Comparison of ENCODE assay signal across 9 mouse cellular contexts in the genomic region with DNA sequence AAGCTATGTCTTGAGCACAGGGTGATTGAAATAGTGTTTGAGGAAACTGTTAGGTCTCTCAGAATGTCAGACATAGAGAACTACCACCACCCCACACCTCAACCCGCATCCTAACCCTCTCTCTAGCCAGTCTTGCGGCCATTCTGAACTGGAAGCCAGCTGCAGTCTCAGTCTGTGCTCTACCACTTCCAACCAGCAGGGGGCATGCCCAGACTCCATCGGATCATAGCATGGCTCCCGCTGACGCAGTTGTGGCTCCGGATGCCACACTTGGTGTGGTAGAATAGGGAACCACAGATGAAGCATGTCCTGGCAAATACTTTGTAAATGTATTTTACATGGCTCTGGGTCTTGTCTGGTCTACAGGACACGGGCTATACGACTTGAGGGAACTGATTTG. TPM values are rescaled to one million over a fixed set of nuclear protein-coding genes. Genes with fewer than 3 reads are reported as not detected.
A peak's percentile ranks its signal among the peaks of the same experiment; 100 is the strongest.
DNase-seq lines count a peak whose midpoint lies in the region; ATAC-seq and TF ChIP-seq lines count a peak whose summit lies in the region.
"Had no signal": no experiment of that assay in that cellular context is flagged by ENCODE, and none has a peak within 500 bp of the region (broad histone marks: within the 10 kb centered on the region; RNA-seq: fewer than 3 reads in every experiment).

No protein-coding gene starts in this region.

- peak; percentile 45 to 61 (median 49) for TF ChIP-seq CTCF in MEL (IDR thresholded peaks at IDR 0.05 in 2 of 3, conservative IDR thresholded peaks at IDR 0.05 in 1 of 3; ENCODE audit: control insufficient read depth in 1 of 3, insufficient read depth in 1 of 3, low read depth in 2 of 3, low read length in 3 of 3, poor library complexity in 1 of 3, severe bottlenecking in 1 of 3)
- TF ChIP-seq CTCF in liver, embryonic 14.5 days (IDR thresholded peaks at IDR 0.05; ENCODE audit: low read depth) = peak; percentile 85

- H3K27ac ChIP-seq in kidney, embryonic 14.5 days (ENCODE audit: low read depth, low read length) = no peak overlapping the region
- H3K27ac ChIP-seq in MEL (ENCODE audit: control insufficient read depth, low read depth, low read length) = no peak overlapping the region
- H3K27ac ChIP-seq in liver, embryonic 14.5 days = no peak overlapping the region

- 52% methylated on average over 8 of the region's 8 CpGs for WGBS in kidney, embryonic 14.5 days
- WGBS in liver, embryonic 14.5 days (ENCODE audit: insufficient replicate concordance) = 41% methylated on average over 8 of the region's 8 CpGs

- no peak for TF ChIP-seq EP300 in MEL (IDR thresholded peaks at IDR 0.05; ENCODE audit: low read depth in 1 of 2, low read length in 2 of 2)
- no peak for TF ChIP-seq EP300 in liver, embryonic 14.5 days (IDR thresholded peaks at IDR 0.05; ENCODE audit: low read depth)

- no peak overlapping the region for H3K4me2 ChIP-seq in kidney, embryonic 14.5 days (replicated peaks; ENCODE audit: low read depth, low read length)
- H3K4me2 ChIP-seq in liver, embryonic 14.5 days (ENCODE audit: low read depth) = peak overlapping the region; percentile 45

- no peaks in the 10 kb centered on the region for H3K27me3 ChIP-seq in kidney, embryonic 14.5 days (ENCODE audit: control insufficient read depth, insufficient read depth, low read length)
- no peaks in the 10 kb centered on the region for H3K27me3 ChIP-seq in MEL (ENCODE audit: control insufficient read depth in 1 of 2, insufficient read depth in 2 of 2, low read length in 2 of 2)
- H3K27me3 ChIP-seq in liver, embryonic 14.5 days (ENCODE audit: control insufficient read depth, insufficient read depth, low read length) = no peaks in the 10 kb centered on the region
- H3K27me3 ChIP-seq: megakaryocyte, embryonic 14.5 days had no signal

- TF ChIP-seq RAD21 in MEL (IDR thresholded peaks at IDR 0.05; ENCODE audit: low read depth, low read length) = no peak; the same call in 1 of the 2 replicates

- H3K4me3 ChIP-seq in kidney, embryonic 14.5 days (ENCODE audit: low read length) = no peak overlapping the region
- no peak overlapping the region for H3K4me3 ChIP-seq in MEL (ENCODE audit: control insufficient read depth in 1 of 2, insufficient read depth in 1 of 2, low read depth in 2 of 2, low read length in 2 of 2)
- peak overlapping the region in 1 of 2 experiments; percentile 28; a peak in 2 of 4 replicates for H3K4me3 ChIP-seq in liver, embryonic 14.5 days (ENCODE audit: insufficient read depth in 1 of 2, low read depth in 2 of 2, low read length in 2 of 2)
- H3K4me3 ChIP-seq: megakaryocyte, embryonic 14.5 days had no signal

- ATAC-seq in kidney, embryonic 14.5 days (ENCODE audit: low FRiP score, low TSS enrichment) = no peak
- no peak for ATAC-seq in liver, embryonic 14.5 days (ENCODE audit: insufficient read depth)

- H3K9me3 ChIP-seq in kidney, embryonic 14.5 days (ENCODE audit: control insufficient read depth, low read length) = no peaks in the 10 kb centered on the region
- no peaks in the 10 kb centered on the region for H3K9me3 ChIP-seq in MEL (replicated peaks; ENCODE audit: insufficient read depth, low read length)
- H3K9me3 ChIP-seq in liver, embryonic 14.5 days (ENCODE audit: control insufficient read depth, low read length) = no peaks in the 10 kb centered on the region

- H3K36me3 ChIP-seq in kidney, embryonic 14.5 days (ENCODE audit: control insufficient read depth, insufficient read depth, low read length) = no peaks in the 10 kb centered on the region
- no peaks in the 10 kb centered on the region for H3K36me3 ChIP-seq in MEL (ENCODE audit: control insufficient read depth in 1 of 2, insufficient read depth in 2 of 2, low read length in 2 of 2)
- H3K36me3 ChIP-seq in liver, embryonic 14.5 days (replicated peaks; ENCODE audit: control insufficient read depth, insufficient read depth, low read depth) = no peaks in the 10 kb centered on the region

- peak; percentile 62 for DNase-seq in kidney, adult 18-20 months
- DNase-seq in MEL (ENCODE audit: low read depth, low spot score) = peak; percentile 11
- DNase-seq in adrenal gland, postnatal 25 days = peak; percentile 60
- peak; percentile 29 for DNase-seq in forelimb bud, embryonic 11.5 days (ENCODE audit: low read depth, low spot score)
- no peak for DNase-seq in liver, embryonic 14.5 days (ENCODE audit: low read depth in 3 of 3, low spot score in 3 of 3)
- DNase-seq in right cerebral cortex, postnatal 4 days = peak; percentile 12
- DNase-seq in yolk sac, embryonic 10.5 days (ENCODE audit: low spot score) = no peak

- no peaks in the 10 kb centered on the region for H3K4me1 ChIP-seq in kidney, embryonic 14.5 days (ENCODE audit: control insufficient read depth, insufficient read depth, low read length)
- H3K4me1 ChIP-seq in MEL (ENCODE audit: control insufficient read depth in 1 of 2, insufficient read depth in 2 of 2, low read length in 2 of 2) = no peaks in the 10 kb centered on the region
- no peaks in the 10 kb centered on the region for H3K4me1 ChIP-seq in liver, embryonic 14.5 days (replicated peaks; ENCODE audit: control insufficient read depth in 2 of 2, insufficient read depth in 2 of 2, low read length in 1 of 2)
- H3K4me1 ChIP-seq: megakaryocyte, embryonic 14.5 days had no signal

- no peaks in the 10 kb centered on the region for H3K79me2 ChIP-seq in MEL (ENCODE audit: control insufficient read depth, insufficient read depth, low read length, poor library complexity)

- H3K9ac ChIP-seq in kidney, embryonic 14.5 days (ENCODE audit: low read depth, low read length) = no peak overlapping the region
- H3K9ac ChIP-seq in MEL (ENCODE audit: control insufficient read depth, low read depth, low read length, poor library complexity, severe bottlenecking) = no peak overlapping the region
- no peak overlapping the region for H3K9ac ChIP-seq in liver, embryonic 14.5 days (replicated peaks)

- no peak for TF ChIP-seq POLR2A in MEL (IDR thresholded peaks at IDR 0.05; ENCODE audit: control insufficient read depth in 1 of 2, insufficient read depth in 1 of 2, low read depth in 1 of 2, low read length in 2 of 2, poor library complexity in 1 of 2)

TF ChIP-seq in MEL, 35 proteins besides CTCF, POLR2A, EP300 and RAD21:
- TF ChIP-seq SMC3 (IDR thresholded peaks at IDR 0.05; ENCODE audit: low read depth, low read length) (peak; percentile 49), TAL1 (IDR thresholded peaks at IDR 0.05; ENCODE audit: low read length) (no peak)

RNA-seq across cellular contexts. Expression of a gene that starts 2.2 kb away (rescaled TPM):
- polyA plus RNA-seq in kidney, embryonic 14.5 days (2014; fragmentation: Nextera tagmentation; extraction: Ambion mirVana) = 4.8 and 5.1 TPM in 2 replicates
- total RNA-seq in MEL (2012; rRNA removed) = not detected in 2 replicates
- not detected for polyA plus RNA-seq in MEL (2012; ENCODE audit: insufficient read depth in 1 of 2, insufficient read length in 2 of 2, low read depth in 1 of 2, low replicate concordance in 2 of 2, missing spikeins in 1 of 2)
- total RNA-seq in adrenal gland, postnatal 25 days (2021) = 41.1 TPM in 1 of 2 replicates, not detected in the other
- polyA plus RNA-seq in liver, embryonic 14.5 days (2012; rRNA removed) = 140 and 236 TPM in 2 replicates
- 245 and 258 TPM in 2 replicates for polyA plus RNA-seq in liver, embryonic 14.5 days (2014; fragmentation: Nextera tagmentation; extraction: Ambion mirVana)

Comparison
In these comparisons a context has a peak if more than half of its experiments do, and no peak if none do; other contexts are left out.
1. DNase-seq: peak in kidney, adult 18-20 months (single experiment), MEL (single experiment), adrenal gland, postnatal 25 days (single experiment), forelimb bud, embryonic 11.5 days (single experiment) and right cerebral cortex, postnatal 4 days (single experiment); none in liver, embryonic 14.5 days (0 of 3) and yolk sac, embryonic 10.5 days (single experiment).
2. RNA of a gene that starts 2.2 kb away (polyA plus RNA-seq): 140 to 258 TPM in liver, embryonic 14.5 days; 4.8 to 5.1 TPM in kidney, embryonic 14.5 days and not detected in MEL; every median in the first group is over 10 times any median in the second.